Mouse (Mus musculus) ES-E14 (cell line): ENCODE data around the gene Prss45.

ENCODE experiments used
- HCFC1 ChIP-seq: IDR thresholded peaks from 2 replicates; pipeline ENCODE4 v1.6.1; 2012; ENCODE audit warnings: low read length, inconsistent platforms, borderline replicate concordance; ENCODE audit not compliant: insufficient read depth
- MAFK ChIP-seq: IDR thresholded peaks from 2 replicates; pipeline ENCODE4 v1.6.1; 2014; ENCODE audit warnings: mild to moderate bottlenecking, low read depth, low read length, inconsistent platforms; ENCODE audit not compliant: insufficient read depth
- ZNF384 ChIP-seq: IDR thresholded peaks from 2 replicates; pipeline ENCODE4 v1.6.1; 2012; ENCODE audit warnings: low read depth, low read length, inconsistent platforms

- no peak for TF ChIP-seq ZNF384
- no peak for TF ChIP-seq HCFC1
- TF ChIP-seq MAFK = no peak
Observed at GRCm38 (mm10) chr9:110873681-110874659, 39.6 kb downstream of the Prss45 start.
